Mouse (Mus musculus) neural tube, embryonic 12.5 days (tissue): ENCODE results near the gene Copz2. TPM values are rescaled to one million over a fixed set of nuclear protein-coding genes. Genes with fewer than 3 reads are reported as not detected.

ENCODE experiments used
- ATAC-seq: fragments of 200-750 bp; cut with Nextera tagmentation; 2 replicates; pipeline ENCODE4 v1.8.0; 2017; ENCODE audit warnings: low read depth, mild to moderate bottlenecking, moderate TSS enrichment, moderate library complexity; ENCODE audit not compliant: low FRiP score
- H3K27ac ChIP-seq: fragments of 300-500 bp; sonication (generic); 2 replicates; pipeline ENCODE4 v1.5.1; 2016
- H3K27me3 ChIP-seq: fragments of 300-500 bp; sonication (generic); replicated peaks from 2 replicates; pipeline ENCODE4 v1.6.1; 2016; ENCODE audit warnings: mild to moderate bottlenecking
- H3K36me3 ChIP-seq: fragments of 300-500 bp; sonication (generic); 2 replicates; pipeline ENCODE4 v1.6.1; 2016; ENCODE audit warnings: mild to moderate bottlenecking
- H3K4me1 ChIP-seq: fragments of 300-500 bp; sonication (generic); 2 replicates; pipeline ENCODE4 v1.6.1; 2016
- H3K4me2 ChIP-seq: fragments of 300-500 bp; sonication (generic); replicated peaks from 2 replicates; pipeline ENCODE4 v1.6.1; 2016; ENCODE audit warnings: mild to moderate bottlenecking
- H3K4me3 ChIP-seq: fragments of 300-500 bp; sonication (generic); 2 replicates; pipeline ENCODE4 v1.5.1; 2016
- H3K9ac ChIP-seq: fragments of 300-500 bp; sonication (generic); 2 replicates; pipeline ENCODE4 v1.6.1; 2016; ENCODE audit warnings: mild to moderate bottlenecking
- H3K9me3 ChIP-seq: fragments of 300-500 bp; sonication (generic); 2 replicates; pipeline ENCODE4 v1.6.1; 2016; ENCODE audit warnings: mild to moderate bottlenecking
- WGBS: fragments of 180-500 bp; shearing (Covaris S2); methylation state at CpG from one replicate; pipeline ENCODE4 v1.1.7; 2016; 5-methylcytosine and 5-hydroxymethylcytosine counted together
- microRNA counts: library from miRNA; unstranded; fragments of <30 nt; microRNA quantifications from one replicate; lab custom pipeline; 2017
- microRNA-seq: library from miRNA; unstranded; fragments of <30 nt; microRNA quantifications from one replicate; pipeline ENCODE4, GENCODE M21; 2017
- polyA plus RNA-seq: library from polyadenylated mRNA; unstranded; fragments of >200 nt; fragmentation: Nextera tagmentation; extraction: Ambion mirVana; gene quantifications from 2 replicates; pipeline ENCODE4 v1.2.1, GENCODE M21; 2016

Gene Copz2
- polyA plus RNA-seq, 1 experiment from 2014 or later, result 41.4 TPM

DNA sequence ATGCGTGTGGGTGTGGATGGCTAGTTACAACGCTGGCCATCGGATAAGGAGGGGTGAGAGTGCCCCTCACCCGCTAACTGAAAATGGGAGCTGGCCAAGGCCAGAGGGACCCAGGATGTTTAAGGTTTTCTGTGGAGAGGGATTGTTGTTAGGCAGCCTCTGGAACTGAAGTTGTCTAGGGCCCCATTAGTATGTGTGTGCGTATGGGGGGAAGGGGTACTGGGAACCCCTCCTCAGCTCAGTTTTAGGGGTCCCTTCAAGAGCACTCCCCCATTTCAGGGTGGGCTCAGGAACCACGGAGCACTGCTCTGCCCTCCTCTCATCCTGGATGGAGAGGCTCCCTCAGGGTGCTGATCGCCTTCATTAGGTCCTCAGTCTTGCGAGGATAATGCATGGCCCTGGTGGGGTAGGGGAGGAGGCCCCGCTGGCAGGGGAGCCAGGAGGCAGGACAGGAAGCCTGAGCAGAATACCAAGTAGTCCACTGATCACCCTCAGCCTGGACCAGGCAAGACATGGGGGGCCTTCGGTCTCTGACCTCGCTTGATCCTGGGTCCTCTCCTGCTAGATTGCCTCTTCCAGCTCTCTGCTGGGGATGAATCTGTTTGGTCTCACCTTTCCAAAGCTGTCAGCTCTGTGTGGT lies 43.7 kb downstream of the Copz2 start:
- ATAC-seq, result peak; percentile 84
- H3K4me2 ChIP-seq, result peak overlapping the region; percentile 20; the same call in 1 of the 2 replicates

DNA sequence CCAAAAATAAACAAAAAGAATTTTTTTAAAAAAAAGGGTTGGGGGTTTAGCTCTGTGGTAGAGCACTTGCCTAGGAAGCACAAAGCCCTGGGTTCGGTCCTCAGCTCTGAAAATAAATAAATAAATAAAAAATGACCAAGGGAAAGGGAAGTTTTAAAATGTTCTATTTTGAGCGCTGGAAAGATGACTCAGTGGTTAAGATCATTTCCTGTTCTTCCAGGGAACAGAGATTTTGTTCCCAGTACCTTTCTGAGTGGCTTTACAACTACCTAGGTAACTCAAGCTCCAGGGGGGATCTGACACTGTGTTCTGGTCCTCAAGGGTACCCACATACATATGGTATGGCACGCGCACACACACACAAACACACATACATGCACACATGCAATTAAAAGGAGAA lies 46.2 kb downstream of the Copz2 start:
- no peak overlapping the region for H3K27ac ChIP-seq
- no peak for ATAC-seq
- no peaks in the 10 kb centered on the region for H3K27me3 ChIP-seq
- no peak overlapping the region for H3K4me2 ChIP-seq
- H3K4me3 ChIP-seq, result no peak overlapping the region
- peaks cover 63% of the 10 kb centered on the region for H3K4me1 ChIP-seq
- WGBS, result 90% methylated on average over 4 of the region's 4 CpGs
- H3K36me3 ChIP-seq, result no peaks in the 10 kb centered on the region
- H3K9ac ChIP-seq, result no peak overlapping the region
- H3K9me3 ChIP-seq, result no peaks in the 10 kb centered on the region

More for the DNA sequence above, 43.7 kb downstream of the Copz2 start:
- Histone ChIP-seq H3K4me1 (peaks cover 41% of the 10 kb centered on the region), H3K27ac (peak overlapping the region; percentile 76), H3K36me3 (no peaks in the 10 kb centered on the region), H3K4me3 (no peak overlapping the region), H3K27me3 (no peaks in the 10 kb centered on the region), H3K9me3 (no peaks in the 10 kb centered on the region), H3K9ac (peak overlapping the region; percentile 27; the same call in 1 of the 2 replicates)
- WGBS, result 44% methylated on average over 11 of the region's 11 CpGs

DNA sequence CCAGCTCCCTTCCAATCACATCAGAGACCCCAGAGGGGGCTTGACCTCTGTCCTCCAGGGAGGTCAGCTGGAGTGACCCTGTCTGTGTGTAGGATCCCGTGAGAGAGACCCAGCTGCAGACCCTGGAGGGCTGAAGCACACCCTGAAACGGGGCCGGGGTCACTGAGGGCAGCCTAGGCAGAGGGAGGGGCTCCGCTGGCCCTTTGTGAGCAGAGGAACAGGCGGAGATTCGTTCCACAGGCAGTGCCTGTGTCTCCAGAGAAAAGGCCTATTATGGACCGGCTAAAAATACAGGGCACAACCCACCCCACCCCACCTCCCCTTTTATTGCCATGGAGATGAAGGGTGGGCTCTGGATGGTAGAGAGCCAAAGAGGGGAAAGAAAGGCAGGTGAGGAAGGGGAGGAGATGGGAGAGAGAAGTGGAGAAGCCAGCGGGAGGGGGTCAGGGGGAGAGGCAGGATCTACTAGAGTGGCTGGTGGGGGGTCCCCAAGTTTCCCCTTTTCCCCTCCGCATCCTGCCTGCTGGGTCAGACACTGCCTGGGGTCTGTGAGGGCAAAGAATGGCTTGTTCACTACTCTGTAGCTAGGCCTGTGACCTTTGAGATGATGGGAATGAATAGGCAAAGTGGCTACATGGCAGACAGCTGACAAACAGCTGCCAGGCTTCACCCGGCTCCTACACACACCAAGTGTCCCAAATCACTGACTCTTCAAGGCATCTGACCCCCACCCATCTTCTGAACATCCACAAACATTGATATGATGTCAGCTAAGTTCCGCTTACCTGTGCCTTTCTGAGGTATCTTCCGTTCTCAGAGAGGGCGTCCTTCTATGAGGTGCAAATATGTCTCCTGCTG lies 50.0 kb downstream of the Copz2 start:
- Histone ChIP-seq H3K27ac (peak overlapping the region; percentile 71), H3K9me3 (no peaks in the 10 kb centered on the region), H3K36me3 (no peaks in the 10 kb centered on the region), H3K9ac (no peak overlapping the region), H3K4me1 (peaks cover 75% of the 10 kb centered on the region), H3K4me2 (peak overlapping the region; percentile 36), H3K4me3 (no peak overlapping the region), H3K27me3 (no peaks in the 10 kb centered on the region)
- ATAC-seq, result peak; percentile 75
- WGBS, result 19% methylated on average over 13 of the region's 13 CpGs

DNA sequence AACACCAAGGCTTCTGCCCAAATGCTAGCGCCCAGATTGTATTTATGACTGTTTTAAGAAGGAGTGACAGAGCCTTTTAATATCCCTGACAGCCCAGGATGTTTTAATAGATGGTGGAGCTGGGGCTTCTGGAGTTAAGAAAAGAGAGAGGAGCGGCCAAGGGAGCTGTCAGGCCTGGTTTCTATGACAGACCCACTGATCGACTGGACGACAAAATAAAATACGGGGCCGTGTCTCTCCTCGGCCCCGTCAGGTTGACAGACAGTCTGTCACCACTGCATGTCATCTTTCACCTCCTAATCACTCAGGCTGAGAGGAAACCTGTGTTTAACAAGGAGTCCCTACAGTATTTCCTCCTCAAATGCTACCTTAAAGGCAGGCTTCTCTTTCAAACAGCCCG lies 51.7 kb downstream of the Copz2 start:
- H3K4me3 ChIP-seq, result no peak overlapping the region
- no peaks in the 10 kb centered on the region for H3K27me3 ChIP-seq
- no peaks in the 10 kb centered on the region for H3K36me3 ChIP-seq
- H3K4me2 ChIP-seq, result 0 out of 2 replicates have a peak overlapping the region, but pooled peaks have one; percentile 6
- WGBS, result 34% methylated on average over 9 of the region's 9 CpGs
- H3K9me3 ChIP-seq, result no peaks in the 10 kb centered on the region
- H3K27ac ChIP-seq, result peak overlapping the region; percentile 33; the same call in 1 of the 2 replicates
- H3K9ac ChIP-seq, result 0 out of 2 replicates have a peak overlapping the region, but pooled peaks have one; percentile 5
- no peak for ATAC-seq
- peaks cover 89% of the 10 kb centered on the region for H3K4me1 ChIP-seq

DNA sequence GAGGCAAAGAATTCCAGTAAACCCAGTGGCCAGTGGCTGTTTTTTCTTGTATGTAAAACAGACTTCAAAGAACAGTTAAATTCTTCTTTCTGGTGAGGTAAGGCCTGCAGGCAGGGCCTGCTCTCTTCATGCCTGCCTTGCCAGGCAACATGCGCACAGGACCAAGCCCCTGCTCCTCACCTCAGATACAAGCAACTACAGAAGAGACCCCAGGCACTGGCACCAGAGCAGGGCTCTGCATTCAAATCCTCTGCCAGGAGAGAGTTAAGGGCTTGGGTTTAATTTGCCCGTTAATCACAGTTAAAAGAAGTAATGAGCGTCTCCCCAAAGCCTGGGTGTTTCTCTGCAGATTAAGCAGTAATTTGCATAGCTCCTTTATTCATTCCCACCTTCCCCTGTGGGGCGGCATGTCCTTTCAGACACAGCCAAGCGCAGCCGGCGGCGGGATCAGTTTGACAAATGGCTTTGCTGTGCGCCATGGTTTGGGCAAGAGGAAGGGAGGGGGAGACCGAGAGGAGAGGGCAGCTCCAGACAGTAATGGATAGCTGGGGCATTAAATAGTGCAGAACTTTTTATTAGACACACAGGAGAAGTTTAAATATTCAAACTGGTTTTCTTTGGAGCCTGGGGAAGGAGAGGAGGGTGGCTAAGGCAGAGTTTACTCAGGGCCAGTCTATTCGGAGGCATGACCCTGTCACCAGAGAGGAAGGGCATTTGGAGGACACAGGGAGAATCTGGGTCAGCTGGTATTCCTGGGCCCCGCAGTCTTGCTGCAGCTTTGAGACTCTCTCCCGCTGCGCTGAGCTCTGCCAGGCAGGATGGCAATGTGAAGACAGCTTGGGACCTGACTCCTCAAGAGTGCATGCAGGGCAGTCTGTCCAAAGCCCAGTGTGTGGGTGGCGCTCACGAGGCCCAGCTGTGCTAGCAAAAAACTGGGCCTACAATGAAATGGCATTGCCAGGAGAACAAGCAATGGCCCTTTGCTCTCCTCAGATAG lies 53.3 kb downstream of the Copz2 start:
- no peaks in the 10 kb centered on the region for H3K9me3 ChIP-seq
- ATAC-seq, result peak; percentile 69
- peaks cover 92% of the 10 kb centered on the region for H3K4me1 ChIP-seq
- H3K27me3 ChIP-seq, result no peaks in the 10 kb centered on the region
- WGBS, result 4% methylated on average over 16 of the region's 16 CpGs
- H3K27ac ChIP-seq, result peak overlapping the region; percentile 91
- H3K4me2 ChIP-seq, result peak overlapping the region; percentile 38
- H3K9ac ChIP-seq, result no peak overlapping the region
- H3K36me3 ChIP-seq, result no peaks in the 10 kb centered on the region
- H3K4me3 ChIP-seq, result no peak overlapping the region

DNA sequence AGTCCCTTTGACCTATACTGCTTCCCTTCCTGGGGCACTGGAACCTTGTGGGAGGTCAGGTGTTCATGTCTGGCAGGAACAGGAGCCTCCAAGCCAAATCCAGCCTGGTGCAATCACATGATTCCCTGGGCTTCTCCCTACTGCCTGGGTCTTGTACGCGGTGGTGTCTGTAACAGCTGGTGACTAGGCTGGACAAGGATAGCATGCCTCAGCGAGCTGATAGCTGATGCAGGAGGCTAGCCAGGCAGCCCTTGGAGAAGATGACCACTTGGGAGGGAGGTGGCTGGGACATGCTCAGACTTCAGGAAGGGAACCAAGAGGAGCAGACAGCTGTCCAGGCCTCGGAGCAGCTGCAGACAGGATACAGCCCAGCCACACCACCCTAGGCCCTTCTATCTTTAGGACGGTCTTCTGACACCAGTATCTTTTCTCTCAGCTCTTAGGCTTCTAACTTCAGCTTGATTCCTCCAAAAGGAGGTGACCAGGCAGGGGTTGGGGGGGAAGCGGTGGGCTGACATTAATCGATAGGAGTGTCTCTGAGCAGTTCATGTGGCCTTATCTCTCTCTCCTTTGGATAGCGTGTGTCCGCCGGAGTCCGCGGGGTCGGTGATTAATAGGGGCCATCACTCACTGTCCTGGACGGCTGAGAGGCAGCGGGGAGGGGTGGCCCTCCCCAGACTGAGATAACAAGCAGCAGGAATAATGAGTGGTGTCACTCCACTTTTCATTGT lies 56.9 kb downstream of the Copz2 start:
- ATAC-seq, result no peak
- Histone ChIP-seq H3K9ac (peak overlapping the region; percentile 30; the same call in 1 of the 2 replicates), H3K4me1 (peaks cover 77% of the 10 kb centered on the region), H3K36me3 (peaks cover 19% of the 10 kb centered on the region), H3K9me3 (no peaks in the 10 kb centered on the region), H3K27ac (peak overlapping the region; percentile 81), H3K4me2 (peak overlapping the region; percentile 22), H3K27me3 (no peaks in the 10 kb centered on the region), H3K4me3 (no peak overlapping the region)
- 20% methylated on average over 15 of the region's 15 CpGs for WGBS

DNA sequence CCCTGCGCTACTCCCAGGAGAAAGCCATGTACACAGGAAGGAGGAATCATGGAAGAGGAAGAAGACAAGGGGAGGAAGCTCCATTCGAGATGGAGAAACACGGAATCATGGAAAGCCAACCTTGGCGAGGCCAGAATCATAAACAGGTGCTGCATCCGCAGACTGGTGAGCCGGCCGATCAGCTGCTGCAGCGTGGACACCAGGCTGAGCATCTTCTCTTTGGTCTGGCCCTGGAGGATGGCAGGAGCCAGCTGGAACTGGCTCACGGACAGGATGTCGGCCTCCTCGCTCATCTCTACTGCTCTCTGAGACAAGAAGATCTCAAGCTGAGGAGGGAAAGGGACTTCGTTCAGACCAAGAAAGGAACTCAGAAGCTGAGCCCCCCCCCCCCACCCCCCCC lies 58.9 kb downstream of the Copz2 start:
- WGBS, result 91% methylated on average over 12 of the region's 12 CpGs
- Histone ChIP-seq H3K9me3 (no peaks in the 10 kb centered on the region), H3K4me3 (no peak overlapping the region), H3K27ac (peak overlapping the region; percentile 81; the same call in 1 of the 2 replicates), H3K36me3 (peaks cover 30% of the 10 kb centered on the region), H3K9ac (no peak overlapping the region), H3K4me1 (peaks cover 57% of the 10 kb centered on the region), H3K27me3 (no peaks in the 10 kb centered on the region), H3K4me2 (no peak overlapping the region)
- ATAC-seq, result no peak

DNA sequence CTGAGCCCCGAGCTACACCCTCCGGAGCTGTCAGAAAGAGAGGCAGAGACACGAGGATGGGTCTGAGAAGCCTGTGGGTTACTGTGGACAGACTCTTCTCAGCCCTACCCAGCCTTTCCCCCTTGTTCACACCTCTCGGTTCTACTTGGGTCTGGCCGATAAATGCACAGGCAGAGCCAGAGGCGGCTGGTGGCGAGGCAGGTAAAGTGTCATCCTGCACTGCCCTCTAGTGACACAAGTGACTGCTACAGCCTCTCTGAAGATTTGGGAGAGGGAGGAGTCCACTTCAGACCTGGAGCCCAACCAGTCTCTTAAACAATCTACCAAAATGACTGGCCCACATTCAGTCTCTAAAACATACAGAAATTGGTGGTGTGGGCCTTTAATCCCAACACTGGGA lies 60.3 kb downstream of the Copz2 start:
- peaks cover 30% of the 10 kb centered on the region for H3K36me3 ChIP-seq
- H3K4me2 ChIP-seq, result no peak overlapping the region
- H3K9ac ChIP-seq, result no peak overlapping the region
- no peaks in the 10 kb centered on the region for H3K27me3 ChIP-seq
- peaks cover 49% of the 10 kb centered on the region for H3K4me1 ChIP-seq
- WGBS, result 23% methylated on average over 7 of the region's 7 CpGs
- no peaks in the 10 kb centered on the region for H3K9me3 ChIP-seq
- no peak overlapping the region for H3K4me3 ChIP-seq
- ATAC-seq, result peak; percentile 62
- no peak overlapping the region for H3K27ac ChIP-seq

MicroRNAs encoded within 50 kb of the gene (microRNA counts, 519-probe panel; counts per million panel counts)
- microRNA mmu-miR-152 (lab: Ali Mortazavi, UCI), result 5,440 counts per million, percentile 87 among the panel's probes with 10 or more counts

Small RNAs within 50 kb of the gene (microRNA-seq; reads per million reads assigned to microRNA genes)
- 47.4 reads per million, percentile 42 among the genes with 10 or more reads in this experiment for gene Mir152

Other genes starting within 250 kb of the Copz2 start
- gene Snx11, start 72.3 kb upstream of the Copz2 start, polyA plus RNA-seq, result 57.0 and 58.4 TPM in 2 replicates
- 125 and 143 TPM in 2 replicates for gene Cbx1, start 60.7 kb upstream of the Copz2 start, polyA plus RNA-seq
- gene Nfe2l1, start 19.9 kb upstream of the Copz2 start, polyA plus RNA-seq, result 75.5 and 79.5 TPM in 2 replicates
- gene Cdk5rap3, start 66.6 kb downstream of the Copz2 start, polyA plus RNA-seq, result 99.3 and 103 TPM in 2 replicates
- 0.05 and 0.61 TPM in 2 replicates for gene Prr15l, start 78.2 kb downstream of the Copz2 start, polyA plus RNA-seq
- gene Pnpo, start 94.1 kb downstream of the Copz2 start, polyA plus RNA-seq, result 18.3 and 18.9 TPM in 2 replicates
- 19.3 and 20.4 TPM in 2 replicates for gene Sp2, start 133.1 kb downstream of the Copz2 start, polyA plus RNA-seq
- 0.23 and 0.34 TPM in 2 replicates for gene Sp6, start 163.5 kb downstream of the Copz2 start, polyA plus RNA-seq
- 19.8 and 21.9 TPM in 2 replicates for gene Scrn2, start 180.1 kb downstream of the Copz2 start, polyA plus RNA-seq
- gene Lrrc46, start 191.5 kb downstream of the Copz2 start, polyA plus RNA-seq, result 2.2 and 2.9 TPM in 2 replicates
- 66.9 and 68.3 TPM in 2 replicates for gene Mrpl10, start 191.7 kb downstream of the Copz2 start, polyA plus RNA-seq
- gene Osbpl7, start 200.8 kb downstream of the Copz2 start, polyA plus RNA-seq, result 11.1 and 11.4 TPM in 2 replicates